Mouse (Mus musculus): Measurements from ENCODE around the gene Lgi2. TPM values are rescaled to one million over a fixed set of nuclear protein-coding genes. Genes with fewer than 3 reads are reported as not detected.
A peak's percentile ranks its signal among the peaks of the same experiment; 100 is the strongest.

The Lgi2 gene
- 1.0 and 1.5 TPM in 2 replicates for total RNA-seq (2012; rRNA removed)

DNA sequence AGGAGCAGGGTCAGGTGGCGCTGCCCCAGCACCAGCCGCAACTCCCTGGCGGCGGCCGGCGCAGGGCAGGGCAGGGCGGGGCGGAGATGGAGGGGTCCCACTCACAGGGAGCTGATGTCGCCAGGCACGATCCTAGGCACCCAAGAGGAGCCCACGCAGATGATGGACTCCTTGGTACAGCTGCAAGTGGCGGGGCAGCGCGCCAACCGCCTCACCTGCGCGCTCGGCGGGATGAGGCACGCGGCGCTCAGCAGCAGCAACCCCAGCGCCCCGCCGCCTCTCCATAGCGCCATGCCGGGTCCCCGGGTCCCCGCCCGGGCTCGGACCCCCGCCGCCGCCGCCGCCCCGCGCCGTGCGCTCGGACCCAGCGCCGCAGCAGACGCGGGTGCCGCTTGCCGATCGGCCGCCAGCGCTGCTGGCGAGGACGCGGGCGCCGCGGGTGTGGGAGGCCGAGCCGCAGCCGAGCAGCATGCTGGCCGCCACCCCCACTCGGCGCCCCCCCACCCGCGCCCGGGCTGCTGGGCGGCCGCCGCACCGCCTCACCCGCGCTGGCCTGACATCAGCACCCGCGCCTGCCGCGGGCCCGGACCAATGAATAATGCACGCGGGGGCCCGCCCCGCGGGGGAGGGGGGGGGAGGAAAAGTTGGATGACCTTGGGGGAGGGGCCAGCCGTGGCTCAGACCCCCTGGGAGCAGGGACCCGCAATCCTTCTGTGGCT, at the start of gene Lgi2:
Gene Lgi2 (minus strand): TSS at position 650 of the 719 bp plus-strand sequence.
- peaks cover 0 to 2% of the 10 kb centered on the region in 2 experiments; a peak in 2 of 4 replicates for H3K4me1 ChIP-seq (ENCODE audit: control insufficient read depth in 2 of 2, insufficient read depth in 2 of 2, low read length in 2 of 2, poor library complexity in 1 of 2)
- peak within 1 kb of the TSS; percentile 86 to 95 for H3K4me3 ChIP-seq (ENCODE audit: insufficient read depth in 1 of 2, low read depth in 1 of 2, low read length in 2 of 2, poor library complexity in 1 of 2, severe bottlenecking in 1 of 2)
- H3K9ac ChIP-seq (ENCODE audit: insufficient read depth, low read depth, low read length, poor library complexity, severe bottlenecking): peak within 1 kb of the TSS; percentile 79
- no peak for DNase-seq (ENCODE audit: low read depth, low spot score)
- in situ Hi-C loops (cut with MboI; ENCODE audit: low sequenced_read_pairs in 2 of 2, unreplicated experiment in 2 of 2): no loop called here
- TF ChIP-seq CHD2 (IDR thresholded peaks at IDR 0.05; ENCODE audit: low read depth, low read length) (no peak), ZNF384 (IDR thresholded peaks at IDR 0.05; ENCODE audit: low read depth, low read length) (no peak), MAFK (IDR thresholded peaks at IDR 0.05; ENCODE audit: insufficient read depth, low read depth, low read length) (no peak), ZC3H11A (IDR thresholded peaks at IDR 0.05; ENCODE audit: borderline replicate concordance, low read depth, low read length) (no peak), HCFC1 (IDR thresholded peaks at IDR 0.05; ENCODE audit: borderline replicate concordance, insufficient read depth, low read length) (no peak)
- no peaks in the 10 kb centered on the region for H3K9me3 ChIP-seq (ENCODE audit: control insufficient read depth, insufficient read depth, low read depth, low read length)
- H3K27ac ChIP-seq (ENCODE audit: insufficient read depth, low read depth, low read length, poor library complexity, severe bottlenecking): no peak within 1 kb of the TSS
- H3K36me3 ChIP-seq (ENCODE audit: control insufficient read depth, insufficient read depth, low read length, poor library complexity, severe bottlenecking): no peaks in the 10 kb centered on the region

DNA sequence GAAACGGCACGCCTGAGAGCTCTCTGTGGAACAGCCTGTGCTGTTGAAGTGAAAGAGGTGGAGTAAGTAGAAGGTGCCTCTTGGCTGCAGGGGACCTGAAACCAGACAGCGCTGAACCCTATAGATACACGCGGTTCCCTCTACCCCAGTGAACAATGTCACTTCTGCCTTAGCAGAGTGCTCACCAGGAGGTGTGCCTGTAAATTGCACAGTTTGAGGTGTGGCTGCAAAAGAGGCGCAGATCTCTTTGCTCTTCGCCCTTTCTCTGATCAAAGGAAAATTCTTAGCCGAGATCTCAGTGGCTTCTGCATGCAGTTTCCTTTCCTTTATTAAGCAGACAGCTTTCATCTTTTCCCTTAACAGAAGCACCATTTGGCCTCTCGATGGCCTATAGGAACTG, 49.2 kb upstream of the Lgi2 start:
- no peak for TF ChIP-seq CHD2 (IDR thresholded peaks at IDR 0.05; ENCODE audit: low read depth, low read length)
- TF ChIP-seq ZC3H11A (IDR thresholded peaks at IDR 0.05; ENCODE audit: borderline replicate concordance, low read depth, low read length): no peak
- no peak for TF ChIP-seq HCFC1 (IDR thresholded peaks at IDR 0.05; ENCODE audit: borderline replicate concordance, insufficient read depth, low read length)
- no peak for TF ChIP-seq ZNF384 (IDR thresholded peaks at IDR 0.05; ENCODE audit: low read depth, low read length)
- no peak for TF ChIP-seq MAFK (IDR thresholded peaks at IDR 0.05; ENCODE audit: insufficient read depth, low read depth, low read length)
- no peak overlapping the region for H3K27ac ChIP-seq (ENCODE audit: insufficient read depth, low read depth, low read length, poor library complexity, severe bottlenecking)
- H3K9me3 ChIP-seq (ENCODE audit: control insufficient read depth, insufficient read depth, low read depth, low read length): no peaks in the 10 kb centered on the region
- in situ Hi-C loops (cut with MboI; ENCODE audit: low sequenced_read_pairs in 2 of 2, unreplicated experiment in 2 of 2): no loop called here
- no peak overlapping the region for H3K9ac ChIP-seq (ENCODE audit: insufficient read depth, low read depth, low read length, poor library complexity, severe bottlenecking)
- no peaks in the 10 kb centered on the region for H3K36me3 ChIP-seq (ENCODE audit: control insufficient read depth, insufficient read depth, low read length, poor library complexity, severe bottlenecking)
- no peak for DNase-seq (ENCODE audit: low read depth, low spot score)
- H3K4me3 ChIP-seq (ENCODE audit: insufficient read depth in 1 of 2, low read depth in 1 of 2, low read length in 2 of 2, poor library complexity in 1 of 2, severe bottlenecking in 1 of 2): no peak overlapping the region
- peaks cover 0 to 10% of the 10 kb centered on the region in 2 experiments; a peak in 1 of 4 replicates for H3K4me1 ChIP-seq (ENCODE audit: control insufficient read depth in 2 of 2, insufficient read depth in 2 of 2, low read length in 2 of 2, poor library complexity in 1 of 2)

DNA sequence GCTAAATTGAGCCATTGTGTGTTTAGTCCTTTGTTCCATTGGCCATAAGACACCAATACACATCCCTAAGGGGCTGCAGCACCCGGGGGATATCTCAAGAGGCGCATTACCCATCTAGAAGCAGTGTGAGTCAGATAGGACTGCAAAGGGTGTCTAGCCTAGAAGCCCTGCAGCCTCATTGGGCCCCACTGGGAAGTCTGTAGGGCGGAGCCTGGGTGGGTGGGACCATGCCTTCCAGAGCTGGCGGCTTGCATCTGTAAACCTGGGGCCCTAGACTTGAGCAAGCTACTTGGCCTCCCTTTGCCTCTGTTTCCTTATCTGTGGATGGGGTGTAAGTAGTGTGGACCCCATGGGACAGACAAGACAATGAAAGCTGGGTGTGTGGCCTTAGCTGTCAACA, 48.4 kb upstream of the Lgi2 start:
- H3K36me3 ChIP-seq (ENCODE audit: control insufficient read depth, insufficient read depth, low read length, poor library complexity, severe bottlenecking): no peaks in the 10 kb centered on the region
- no peak overlapping the region for H3K4me3 ChIP-seq (ENCODE audit: insufficient read depth in 1 of 2, low read depth in 1 of 2, low read length in 2 of 2, poor library complexity in 1 of 2, severe bottlenecking in 1 of 2)
- no peak overlapping the region for H3K27ac ChIP-seq (ENCODE audit: insufficient read depth, low read depth, low read length, poor library complexity, severe bottlenecking)
- H3K4me1 ChIP-seq (ENCODE audit: control insufficient read depth in 2 of 2, insufficient read depth in 2 of 2, low read length in 2 of 2, poor library complexity in 1 of 2): peaks cover 0 to 10% of the 10 kb centered on the region in 2 experiments; a peak in 1 of 4 replicates
- TF ChIP-seq HCFC1 (IDR thresholded peaks at IDR 0.05; ENCODE audit: borderline replicate concordance, insufficient read depth, low read length) (no peak), CHD2 (IDR thresholded peaks at IDR 0.05; ENCODE audit: low read depth, low read length) (no peak), ZC3H11A (IDR thresholded peaks at IDR 0.05; ENCODE audit: borderline replicate concordance, low read depth, low read length) (no peak), MAFK (IDR thresholded peaks at IDR 0.05; ENCODE audit: insufficient read depth, low read depth, low read length) (no peak), ZNF384 (IDR thresholded peaks at IDR 0.05; ENCODE audit: low read depth, low read length) (no peak)
- no peak overlapping the region for H3K9ac ChIP-seq (ENCODE audit: insufficient read depth, low read depth, low read length, poor library complexity, severe bottlenecking)
- no peaks in the 10 kb centered on the region for H3K9me3 ChIP-seq (ENCODE audit: control insufficient read depth, insufficient read depth, low read depth, low read length)
- in situ Hi-C loops (cut with MboI; ENCODE audit: low sequenced_read_pairs in 2 of 2, unreplicated experiment in 2 of 2): no loop called here
- no peak for DNase-seq (ENCODE audit: low read depth, low spot score)

DNA sequence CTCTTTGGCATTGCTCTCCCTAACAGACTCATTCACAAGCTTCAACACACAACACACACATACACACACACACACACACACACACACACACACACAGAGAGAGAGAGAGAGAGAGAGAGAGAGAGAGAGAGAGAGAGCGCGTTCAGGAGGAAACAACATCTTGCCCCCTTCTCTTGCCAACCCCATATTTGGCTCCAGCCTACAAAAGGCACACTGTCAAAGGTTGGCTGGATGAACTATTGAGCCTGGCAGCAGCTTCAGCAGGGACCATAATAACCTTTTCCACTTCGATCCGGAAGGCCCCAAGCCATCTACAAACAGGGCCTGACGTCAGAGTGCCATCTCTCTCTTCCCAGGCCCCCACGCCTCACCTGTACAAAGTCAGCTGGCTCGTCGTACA, 46.5 kb upstream of the Lgi2 start:
- in situ Hi-C loops (cut with MboI; ENCODE audit: low sequenced_read_pairs in 2 of 2, unreplicated experiment in 2 of 2): no loop called here
- no peak overlapping the region for H3K27ac ChIP-seq (ENCODE audit: insufficient read depth, low read depth, low read length, poor library complexity, severe bottlenecking)
- TF ChIP-seq HCFC1 (IDR thresholded peaks at IDR 0.05; ENCODE audit: borderline replicate concordance, insufficient read depth, low read length) (no peak), MAFK (IDR thresholded peaks at IDR 0.05; ENCODE audit: insufficient read depth, low read depth, low read length) (no peak), ZNF384 (IDR thresholded peaks at IDR 0.05; ENCODE audit: low read depth, low read length) (no peak), CHD2 (IDR thresholded peaks at IDR 0.05; ENCODE audit: low read depth, low read length) (no peak), ZC3H11A (IDR thresholded peaks at IDR 0.05; ENCODE audit: borderline replicate concordance, low read depth, low read length) (no peak)
- no peaks in the 10 kb centered on the region for H3K36me3 ChIP-seq (ENCODE audit: control insufficient read depth, insufficient read depth, low read length, poor library complexity, severe bottlenecking)
- no peak overlapping the region for H3K4me3 ChIP-seq (ENCODE audit: insufficient read depth in 1 of 2, low read depth in 1 of 2, low read length in 2 of 2, poor library complexity in 1 of 2, severe bottlenecking in 1 of 2)
- H3K9me3 ChIP-seq (ENCODE audit: control insufficient read depth, insufficient read depth, low read depth, low read length): no peaks in the 10 kb centered on the region
- no peak overlapping the region for H3K9ac ChIP-seq (ENCODE audit: insufficient read depth, low read depth, low read length, poor library complexity, severe bottlenecking)
- peaks cover 0 to 7% of the 10 kb centered on the region in 2 experiments; a peak in 1 of 4 replicates for H3K4me1 ChIP-seq (ENCODE audit: control insufficient read depth in 2 of 2, insufficient read depth in 2 of 2, low read length in 2 of 2, poor library complexity in 1 of 2)
- no peak for DNase-seq (ENCODE audit: low read depth, low spot score)
